Mouse (Mus musculus): ENCODE results near the gene Trmt1. TPM values are rescaled to one million over a fixed set of nuclear protein-coding genes. Genes with fewer than 3 reads are reported as not detected.
A peak's percentile ranks its signal among the peaks of the same experiment; 100 is the strongest.
"Not testable (repeated sequence)": the region's sequence is repeated elsewhere in the genome, so short reads cannot be mapped to it uniquely, and the experiment has no call there.

Trmt1 gene
- polyA plus RNA-seq, 1 experiment from 2014 or later = 63.3 TPM

- Histone ChIP-seq H3K4me3 (peak overlapping the region; percentile 65), H3K9me3 (no peaks in the 10 kb centered on the region), H3K4me2 (peak overlapping the region; percentile 73), H3K27me3 (replicated peaks) (no peaks in the 10 kb centered on the region; the same call in 1 of the 2 replicates), H3K36me3 (replicated peaks) (no peaks in the 10 kb centered on the region), H3K27ac (peak overlapping the region; percentile 73), H3K9ac (peak overlapping the region; percentile 45), H3K4me1 (peaks cover 57% of the 10 kb centered on the region)
- ATAC-seq (replicated peaks) = no peak
- 2% methylated on average over 24 of the region's 24 CpGs for WGBS
Observed at GRCm38 (mm10) chr8:84661458-84661871, 24.6 kb upstream of the Trmt1 start.

- H3K9ac ChIP-seq = peak overlapping the region; percentile 45
- no peaks in the 10 kb centered on the region for H3K36me3 ChIP-seq (replicated peaks)
- H3K9me3 ChIP-seq = no peaks in the 10 kb centered on the region
- WGBS = under 1% methylated on average over 61 of the region's 61 CpGs
- H3K27ac ChIP-seq = peak overlapping the region; percentile 73
- peaks cover 55% of the 10 kb centered on the region for H3K4me1 ChIP-seq
- 0 out of 2 replicates have a peak, but pooled peaks have one; percentile 1 for ATAC-seq (replicated peaks)
- peak overlapping the region; percentile 73 for H3K4me2 ChIP-seq
- no peaks in the 10 kb centered on the region; the same call in 1 of the 2 replicates for H3K27me3 ChIP-seq (replicated peaks)
- H3K4me3 ChIP-seq = peak overlapping the region; percentile 65
Observed at GRCm38 (mm10) chr8:84661961-84662571, 24.0 kb upstream of the Trmt1 start.

GRCm38 (mm10) chr8:84662581-84663065 is 23.5 kb upstream of the Trmt1 start, which contains the start of gene Ier2:
Gene Ier2 (minus strand): TSS chr8:84662852.
- under 1% methylated on average over 27 of the region's 27 CpGs for WGBS
- Histone ChIP-seq H3K27me3 (replicated peaks) (no peaks in the 10 kb centered on the region; the same call in 1 of the 2 replicates), H3K9ac (peak within 1 kb of the TSS; percentile 45), H3K27ac (peak within 1 kb of the TSS; percentile 84), H3K9me3 (no peaks in the 10 kb centered on the region), H3K4me2 (peak within 1 kb of the TSS; percentile 73), H3K4me3 (peak within 1 kb of the TSS; percentile 65), H3K36me3 (replicated peaks) (no peaks in the 10 kb centered on the region), H3K4me1 (peaks cover 55% of the 10 kb centered on the region)
- peak; percentile 77 for ATAC-seq (replicated peaks)

- H3K27me3 ChIP-seq (replicated peaks) = no peaks in the 10 kb centered on the region; the same call in 1 of the 2 replicates
- WGBS = 3% methylated on average over 43 of the region's 43 CpGs
- H3K4me2 ChIP-seq = peak overlapping the region; percentile 73
- peak overlapping the region; percentile 65 for H3K4me3 ChIP-seq
- H3K9me3 ChIP-seq = no peaks in the 10 kb centered on the region
- H3K4me1 ChIP-seq = peaks cover 55% of the 10 kb centered on the region
- H3K9ac ChIP-seq = peak overlapping the region; percentile 67
- no peaks in the 10 kb centered on the region for H3K36me3 ChIP-seq (replicated peaks)
- ATAC-seq (replicated peaks) = peak; percentile 81
- peak overlapping the region; percentile 84 for H3K27ac ChIP-seq
Observed at GRCm38 (mm10) chr8:84663483-84664327, 22.4 kb upstream of the Trmt1 start.

GRCm38 (mm10) chr8:84664566-84665384 is 21.3 kb upstream of the Trmt1 start:
- H3K4me3 ChIP-seq = peak overlapping the region; percentile 65
- H3K9me3 ChIP-seq = no peaks in the 10 kb centered on the region
- peaks cover 52% of the 10 kb centered on the region for H3K4me1 ChIP-seq
- peak overlapping the region; percentile 84 for H3K27ac ChIP-seq
- peak overlapping the region; percentile 73 for H3K4me2 ChIP-seq
- under 1% methylated on average over 29 of the region's 29 CpGs for WGBS
- H3K36me3 ChIP-seq (replicated peaks) = no peaks in the 10 kb centered on the region
- peak; percentile 74 for ATAC-seq (replicated peaks)
- H3K9ac ChIP-seq = peak overlapping the region; percentile 67
- H3K27me3 ChIP-seq (replicated peaks) = no peaks in the 10 kb centered on the region; the same call in 1 of the 2 replicates

- Histone ChIP-seq H3K27me3 (replicated peaks) (no peaks in the 10 kb centered on the region; the same call in 1 of the 2 replicates), H3K4me1 (peaks cover 45% of the 10 kb centered on the region), H3K4me3 (peak overlapping the region; percentile 65), H3K9ac (peak overlapping the region; percentile 67), H3K4me2 (peak overlapping the region; percentile 73), H3K36me3 (replicated peaks) (no peaks in the 10 kb centered on the region), H3K9me3 (no peaks in the 10 kb centered on the region), H3K27ac (peak overlapping the region; percentile 84)
- peak; percentile 13; the same call in 1 of the 2 replicates for ATAC-seq (replicated peaks)
- WGBS = 2% methylated on average over 14 of the region's 14 CpGs
Observed at GRCm38 (mm10) chr8:84665385-84665893, 20.7 kb upstream of the Trmt1 start.

GRCm38 (mm10) chr8:84668081-84668480 is 18.0 kb upstream of the Trmt1 start:
- ATAC-seq (replicated peaks) = no peak
- H3K9me3 ChIP-seq = no peaks in the 10 kb centered on the region
- no peaks in the 10 kb centered on the region for H3K27me3 ChIP-seq (replicated peaks)
- peaks cover 20% of the 10 kb centered on the region for H3K4me1 ChIP-seq
- H3K9ac ChIP-seq = no peak overlapping the region
- no peak overlapping the region for H3K4me2 ChIP-seq
- no peaks in the 10 kb centered on the region for H3K36me3 ChIP-seq (replicated peaks)
- WGBS = 77% methylated on average over 1 of the region's 1 CpGs
- no peak overlapping the region for H3K27ac ChIP-seq
- no peak overlapping the region for H3K4me3 ChIP-seq

- Histone ChIP-seq H3K27me3 (replicated peaks) (no peaks in the 10 kb centered on the region), H3K9me3 (no peaks in the 10 kb centered on the region), H3K27ac (no peak overlapping the region), H3K4me2 (no peak overlapping the region), H3K9ac (no peak overlapping the region), H3K4me3 (no peak overlapping the region), H3K4me1 (peaks cover 15% of the 10 kb centered on the region), H3K36me3 (replicated peaks) (peaks cover 5% of the 10 kb centered on the region; the same call in 1 of the 2 replicates)
- 82% methylated on average over 6 of the region's 6 CpGs for WGBS
- no peak for ATAC-seq (replicated peaks)
Observed at GRCm38 (mm10) chr8:84668731-84669485, 17.2 kb upstream of the Trmt1 start.

GRCm38 (mm10) chr8:84670295-84671006 is 15.7 kb upstream of the Trmt1 start:
- H3K4me3 ChIP-seq; H3K4me2 ChIP-seq; H3K27me3 ChIP-seq (replicated peaks); H3K27ac ChIP-seq; H3K9me3 ChIP-seq; ATAC-seq (replicated peaks); H3K9ac ChIP-seq: not testable (repeated sequence)
- Histone ChIP-seq H3K36me3 (replicated peaks) (peaks cover 12% of the 10 kb centered on the region), H3K4me1 (peaks cover 12% of the 10 kb centered on the region)
- whole genome bisulfite sequencing = 96% methylated on average over 5 of the region's 5 CpGs

- Histone ChIP-seq H3K4me1 (no peaks in the 10 kb centered on the region), H3K27ac (no peak overlapping the region), H3K9me3 (no peaks in the 10 kb centered on the region), H3K27me3 (replicated peaks) (no peaks in the 10 kb centered on the region), H3K4me3 (no peak overlapping the region), H3K9ac (no peak overlapping the region), H3K36me3 (replicated peaks) (peaks cover 17% of the 10 kb centered on the region), H3K4me2 (no peak overlapping the region)
- 94% methylated on average over 5 of the region's 5 CpGs for WGBS
- no peak for ATAC-seq (replicated peaks)
Observed at GRCm38 (mm10) chr8:84677305-84677704, 8.8 kb upstream of the Trmt1 start.
